Mouse (Mus musculus) ES-Bruce4 (cell line): ENCODE results near the gene Pitx1.

Experiments
- CTCF ChIP-seq: IDR thresholded peaks from one replicate; pipeline ENCODE4 v1.8.1; 2011; ENCODE audit warnings: low read depth, low read length
- EP300 ChIP-seq: IDR thresholded peaks from 2 replicates; pipeline ENCODE4 v1.6.1; 2011; ENCODE audit warnings: low read depth, low read length; ENCODE audit not compliant: insufficient read depth
- POLR2A ChIP-seq: IDR thresholded peaks from one replicate; pipeline ENCODE4 v1.8.1; 2011; ENCODE audit warnings: low read length; ENCODE audit not compliant: insufficient read depth

- no peak for TF ChIP-seq CTCF
- TF ChIP-seq EP300: no peak
- no peak for TF ChIP-seq POLR2A
Measured at GRCm38 (mm10) chr13:55833921-55834320, 2.1 kb downstream of the Pitx1 start.
